Mouse (Mus musculus): Measurements from ENCODE around the gene 1700003E16Rik.

DNA sequence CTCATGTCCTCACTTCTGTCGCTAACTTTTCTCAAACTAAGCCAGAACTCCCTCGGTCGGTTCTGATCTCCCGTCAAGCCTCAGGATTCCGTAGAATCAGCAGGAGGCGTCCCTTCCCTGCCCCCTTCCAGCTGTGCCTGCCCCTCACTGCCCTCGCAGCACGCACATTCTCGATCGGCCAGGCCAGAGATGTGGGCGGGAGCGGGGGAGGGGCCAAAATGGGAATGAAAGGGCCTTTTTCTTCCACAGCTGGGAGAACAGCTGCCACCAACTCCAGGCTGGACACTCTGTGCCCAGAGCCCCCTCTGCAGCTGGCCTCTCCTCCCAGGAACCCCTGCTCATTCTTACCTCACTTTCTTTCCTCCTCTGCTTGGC, 18.6 kb upstream of the 1700003E16Rik start:
- TF ChIP-seq CTCF (IDR thresholded peaks at IDR 0.05; ENCODE audit: low read depth, low read length) (no peak), POLR2A (IDR thresholded peaks at IDR 0.05; ENCODE audit: borderline replicate concordance, low read depth, low read length) (no peak)

Measured in bone marrow macrophage, adult 2 months (primary cell).